Mouse (Mus musculus) C2C12 (cell line): ENCODE measurements at regions not wholly inside any gene's neighbourhood (a gene's known extent, or its start where the extent isn't known, plus 50 kb on each side); places are given as distances from the start of the nearest gene placed in this dataset.

Experiments
- CTCF ChIP-seq: IDR thresholded peaks from one replicate; pipeline ENCODE4 v1.5.1; 2011; ENCODE audit not compliant: control insufficient read depth, insufficient read depth, insufficient read length
- FOSL1 ChIP-seq: IDR thresholded peaks from one replicate; pipeline ENCODE4 v1.8.0; 2011; ENCODE audit warnings: mild to moderate bottlenecking, low read length; ENCODE audit not compliant: poor library complexity, insufficient read depth, severe bottlenecking

- TF ChIP-seq CTCF (no peak), FOSL1 (no peak)
Measured at GRCm38 (mm10) chr7:145029622-145030021, 89.9 kb upstream of the Ccnd1 start.
